Mouse (Mus musculus): ENCODE measurements around the gene Cactin.

The Cactin gene

GRCm38 (mm10) chr10:81344421-81345161 lies 23.7 kb downstream of the Cactin start:
- no peak for DNase-seq

- DNase-seq, result no peak
Measured at GRCm38 (mm10) chr10:81345162-81345534, 24.2 kb downstream of the Cactin start.

DNA sequence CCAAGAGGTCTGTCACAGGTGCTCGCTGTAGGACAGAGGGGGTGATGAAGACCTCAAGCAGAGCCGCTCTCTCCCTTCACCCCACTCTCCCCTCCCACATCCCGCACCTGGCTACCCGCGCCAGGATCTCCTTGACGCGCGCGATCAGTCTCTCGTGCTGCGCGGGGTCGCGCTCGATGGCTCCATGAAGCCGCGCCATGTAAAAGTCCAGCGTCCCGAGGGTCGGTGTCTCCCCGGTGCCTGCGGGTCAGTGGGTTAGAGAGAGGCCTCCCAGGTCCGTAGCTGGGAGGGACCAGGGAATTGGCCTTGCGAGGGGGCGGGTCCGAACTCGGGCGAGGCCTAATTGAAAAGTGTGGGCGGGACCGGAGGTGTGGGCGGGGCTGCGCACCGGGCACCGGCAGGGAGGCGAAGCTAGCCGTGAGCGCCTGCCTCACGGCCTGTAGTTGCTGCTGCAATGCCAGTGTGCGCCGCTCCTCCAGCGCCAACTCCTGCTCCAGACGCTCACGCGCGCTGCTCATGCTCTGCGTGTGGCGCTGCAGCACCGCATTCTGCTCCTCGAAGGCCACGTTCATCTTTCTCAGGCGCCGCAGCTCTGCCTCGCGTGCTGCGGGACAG lies 25.7 kb downstream of the Cactin start:
- peak; percentile 80 for DNase-seq

- peak; percentile 74 for DNase-seq
Measured at GRCm38 (mm10) chr10:81349146-81349545, 28.2 kb downstream of the Cactin start.

DNA sequence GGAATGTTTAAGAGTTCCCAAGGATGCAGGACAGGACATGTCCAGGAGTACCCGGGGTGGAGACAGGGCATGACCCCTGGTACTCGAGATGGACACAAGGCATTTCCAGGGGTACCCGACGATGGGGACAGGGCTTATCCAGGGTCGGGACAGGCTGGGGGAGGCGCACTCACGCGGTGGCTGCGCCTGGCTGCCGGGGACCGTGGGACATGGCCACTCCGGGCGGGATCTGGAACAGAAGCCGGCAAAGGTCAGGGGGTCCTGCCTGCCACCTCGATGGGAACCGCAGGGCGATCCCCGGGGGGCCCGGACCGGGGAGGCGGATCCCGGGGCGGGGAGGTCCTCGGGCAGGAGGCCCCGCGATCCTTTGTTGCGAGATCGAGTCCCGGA lies 29.1 kb downstream of the Cactin start:
- DNase-seq, result no peak

GRCm38 (mm10) chr10:81350351-81351063 lies 29.6 kb downstream of the Cactin start, which contains the start of gene Hmg20b:
Gene Hmg20b (minus strand): TSS chr10:81350480.
- DNase-seq, result peak; percentile 100

GRCm38 (mm10) chr10:81351678-81352291 lies 30.9 kb downstream of the Cactin start:
- no peak for DNase-seq

GRCm38 (mm10) chr10:81354738-81355477 lies 34.0 kb downstream of the Cactin start:
- no peak for DNase-seq

DNA sequence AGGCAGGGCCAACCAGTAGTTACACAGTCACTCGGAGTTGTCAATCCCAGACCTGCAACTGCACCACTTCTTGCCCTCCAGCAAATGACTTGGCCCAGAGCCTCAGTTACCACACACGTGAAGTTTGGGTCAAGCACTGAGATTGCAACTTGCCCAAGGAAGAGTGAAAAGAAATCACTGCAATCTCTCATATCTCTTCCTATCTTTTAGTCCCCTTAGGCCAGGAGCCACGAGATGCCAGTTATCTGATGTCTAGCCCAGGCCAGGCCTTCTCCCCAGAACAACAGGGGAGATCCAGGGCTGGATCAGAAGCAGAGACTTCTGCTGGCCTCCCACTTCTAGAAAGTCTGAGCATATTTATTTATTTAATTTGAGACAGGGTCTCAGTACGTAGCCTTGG lies 34.6 kb downstream of the Cactin start:
- no peak for DNase-seq

GRCm38 (mm10) chr10:81356352-81356990 lies 35.6 kb downstream of the Cactin start:
- peak; percentile 63 for DNase-seq

DNA sequence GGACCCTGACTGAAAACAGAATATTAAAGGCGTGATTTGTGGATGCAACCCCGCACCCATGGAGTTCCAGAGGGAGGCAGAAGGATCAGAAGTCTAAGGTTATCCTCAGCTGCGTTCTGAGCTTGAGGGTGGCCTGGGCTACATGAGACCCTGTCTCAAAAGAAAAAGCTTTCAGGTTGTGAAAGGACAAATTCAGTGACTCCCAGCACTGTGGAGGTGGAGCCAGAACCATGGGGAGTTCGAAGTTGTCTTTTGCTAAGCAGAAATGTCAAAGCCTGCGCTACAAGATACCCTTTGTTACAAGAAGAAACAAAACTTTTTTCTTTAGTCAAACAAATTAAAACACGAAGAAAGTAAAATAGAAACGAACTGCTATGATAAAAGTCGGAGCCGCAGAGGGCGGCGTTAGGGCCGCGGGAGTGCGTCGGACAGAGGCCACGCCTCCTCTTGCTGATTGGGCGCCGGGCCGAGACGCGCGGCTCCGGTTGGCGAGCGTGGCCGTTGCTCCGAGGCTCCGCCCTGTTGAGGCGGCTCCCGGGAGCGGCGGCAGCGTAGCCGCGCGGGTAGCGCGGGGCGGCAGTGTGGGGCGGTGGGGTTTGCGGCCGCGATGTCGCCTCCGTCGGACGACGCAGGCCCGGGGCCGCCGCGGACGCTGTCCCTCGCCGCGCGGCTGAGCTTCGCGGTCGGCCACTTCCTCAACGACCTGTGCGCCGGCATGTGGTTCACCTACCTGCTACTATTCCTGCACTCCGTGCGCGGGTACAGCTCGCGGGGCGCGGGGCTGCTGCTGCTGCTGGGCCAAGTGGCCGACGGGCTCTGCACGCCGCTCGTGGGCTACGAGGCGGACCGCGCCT lies 36.3 kb downstream of the Cactin start, which contains the start of gene Mfsd12:
Gene Mfsd12, plus strand, starts transcription at position 501 of the 854 bp plus-strand sequence.
- DNase-seq, result peak; percentile 89

GRCm38 (mm10) chr10:81358209-81358608 lies 37.3 kb downstream of the Cactin start:
- DNase-seq, result no peak

DNA sequence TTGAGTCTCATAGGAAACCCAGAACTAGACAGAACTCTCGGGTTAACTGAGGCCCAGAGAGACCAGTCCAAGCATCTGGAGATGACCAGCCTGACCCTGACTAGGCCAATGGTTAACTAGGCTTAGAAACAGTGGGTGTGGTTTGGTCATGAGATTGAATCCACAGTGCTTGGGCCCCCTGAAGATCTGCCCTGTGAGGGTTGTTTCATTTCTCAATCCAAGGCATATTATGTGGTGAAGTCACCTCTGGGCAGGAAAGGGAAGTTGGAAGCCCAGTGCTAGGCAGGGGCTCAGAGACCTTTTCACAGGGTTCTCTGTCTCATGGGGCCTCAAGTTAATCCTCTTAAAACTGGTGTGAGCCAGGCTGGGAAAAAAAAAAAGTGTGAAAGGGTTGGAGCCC lies 37.9 kb downstream of the Cactin start:
- peak; percentile 74 for DNase-seq

- no peak for DNase-seq
Measured at GRCm38 (mm10) chr10:81360721-81361120, 39.8 kb downstream of the Cactin start.

GRCm38 (mm10) chr10:81362336-81362949 lies 41.5 kb downstream of the Cactin start:
- DNase-seq, result no peak

DNA sequence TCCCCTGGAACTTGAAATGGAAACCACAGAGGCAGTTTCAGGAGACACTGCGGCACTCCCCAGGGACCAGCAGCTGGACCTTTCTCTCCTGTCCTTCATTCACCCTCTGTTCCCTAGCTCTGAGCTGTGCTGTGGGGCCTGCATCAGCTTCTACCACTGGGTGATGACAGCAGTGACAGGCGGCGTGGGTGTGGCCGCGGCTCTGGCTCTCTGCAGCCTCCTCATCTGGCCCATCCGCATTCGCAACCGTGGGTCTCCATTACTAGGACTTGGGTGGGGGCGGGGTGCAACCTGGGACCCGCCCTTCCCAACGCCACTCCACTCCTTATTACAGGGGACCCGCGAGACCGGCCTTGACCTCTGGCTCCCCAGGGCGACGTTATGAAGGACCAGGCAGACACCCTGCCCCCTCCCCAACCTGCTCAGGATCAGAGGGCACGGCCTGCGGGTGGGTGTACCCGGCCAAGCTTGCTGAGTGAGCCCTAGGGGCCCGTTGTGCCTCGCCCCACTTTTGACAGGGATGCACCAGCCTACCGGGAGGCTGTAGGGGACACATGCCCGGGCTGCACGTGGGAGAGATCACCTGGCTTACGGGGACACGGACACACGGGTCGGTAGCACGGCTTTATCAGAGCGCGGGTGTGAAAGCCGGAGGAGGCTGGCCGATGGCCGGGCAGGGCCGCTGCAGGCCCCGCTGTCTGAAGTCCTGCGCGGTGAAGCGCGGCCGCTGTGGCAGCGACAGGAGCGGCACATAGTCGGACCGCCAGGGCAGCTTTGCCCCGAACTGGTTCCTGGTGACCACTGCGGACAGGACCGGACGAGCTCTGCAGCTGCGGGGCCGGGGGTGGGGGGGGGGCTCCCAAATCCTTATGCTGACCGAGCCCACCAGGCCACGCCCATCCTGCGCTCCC lies 42.8 kb downstream of the Cactin start:
- DNase-seq, result no peak

DNA sequence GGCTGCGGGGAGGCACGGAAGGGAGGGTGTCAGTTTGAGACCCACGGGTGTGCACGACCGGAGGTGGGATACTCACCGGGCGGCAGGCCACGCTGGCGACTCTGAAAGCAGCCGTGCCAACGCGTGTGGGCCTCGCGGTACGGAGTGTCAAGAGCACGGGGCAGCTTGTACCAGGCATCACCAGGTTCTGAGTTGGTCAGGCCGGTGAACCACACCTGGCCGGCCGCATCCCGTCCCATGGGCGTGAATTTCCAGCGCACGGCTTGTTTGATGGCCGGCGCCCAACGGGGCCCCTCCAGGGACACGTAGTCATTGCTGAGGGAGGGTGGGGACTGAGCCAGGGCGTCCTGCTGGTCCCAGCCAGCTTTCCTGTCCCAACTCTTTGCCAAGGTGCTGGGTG lies 43.8 kb downstream of the Cactin start:
- DNase-seq, result no peak

GRCm38 (mm10) chr10:81365073-81365472 lies 44.2 kb downstream of the Cactin start:
- DNase-seq, result no peak

- DNase-seq, result no peak
Measured at GRCm38 (mm10) chr10:81365672-81366476, 45.0 kb downstream of the Cactin start, which contains the start of gene 4930404N11Rik. Gene 4930404N11Rik (minus strand): TSS chr10:81365816.
